Mouse (Mus musculus): ENCODE data around the gene Parp2.
"Not testable (repeated sequence)": the region's sequence is repeated elsewhere in the genome, so short reads cannot be mapped to it uniquely, and the experiment has no call there.

Gene Parp2

DNA sequence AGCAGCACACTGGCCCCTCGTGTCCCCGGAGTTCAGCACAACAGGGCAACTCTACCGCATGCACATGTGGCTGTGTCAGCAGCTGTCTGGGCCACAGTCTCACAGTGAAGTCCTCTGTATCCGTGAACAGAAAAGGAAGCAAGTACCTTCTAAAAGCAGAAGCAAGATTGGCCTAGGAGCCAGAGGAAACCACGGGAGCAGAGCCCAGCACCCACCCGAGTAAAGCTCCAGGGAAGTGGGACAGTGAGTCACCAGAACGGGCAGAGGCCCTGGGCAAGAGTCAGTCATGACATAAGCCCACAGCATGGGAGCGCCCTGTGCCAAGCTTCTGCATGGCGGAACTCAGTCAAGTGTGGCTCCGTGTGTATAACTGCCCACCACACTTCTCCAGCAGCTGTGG, 26.3 kb downstream of the Parp2 start:
- peak; percentile 64 for DNase-seq

DNA sequence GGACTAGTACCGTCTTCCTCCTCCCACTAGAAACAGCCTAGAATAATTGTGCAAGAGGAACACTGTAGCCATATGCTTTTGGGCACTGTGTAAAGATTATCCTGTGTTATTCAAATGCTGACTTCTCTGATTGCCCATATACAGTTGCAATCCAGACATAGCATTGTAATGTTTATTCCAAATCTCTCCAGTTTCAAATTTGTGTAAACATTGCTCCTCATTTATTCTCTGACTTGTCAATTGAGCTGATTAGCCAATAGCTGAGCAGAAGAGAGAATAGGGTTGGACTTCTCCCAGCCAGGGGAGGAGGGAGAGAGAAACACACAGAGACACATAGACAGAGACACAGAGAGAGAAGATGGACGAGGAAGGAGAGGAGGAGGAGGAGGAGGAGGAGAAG, 26.8 kb downstream of the Parp2 start:
- DNase-seq, result peak; percentile 40

DNA sequence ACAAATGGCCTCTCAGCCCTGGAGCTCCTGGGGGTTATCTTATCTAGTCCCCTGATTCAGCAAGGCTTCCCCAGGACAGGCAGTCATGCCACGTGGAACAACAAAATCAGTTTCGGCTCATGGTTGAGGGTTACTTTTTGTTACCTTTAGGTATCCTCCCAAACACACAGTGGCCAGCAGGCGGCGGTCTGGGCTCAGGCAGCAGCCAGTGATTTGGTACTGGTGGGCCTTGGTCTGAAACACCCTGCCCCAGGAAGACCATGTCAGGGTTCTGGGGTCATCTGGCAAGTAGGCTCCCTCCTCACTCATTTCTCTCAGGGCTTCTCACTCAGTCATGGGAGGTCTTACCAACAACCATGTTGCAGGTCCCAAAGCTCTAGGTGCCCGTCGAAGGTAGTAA, 29.6 kb downstream of the Parp2 start:
- DNase-seq, result no peak

DNA sequence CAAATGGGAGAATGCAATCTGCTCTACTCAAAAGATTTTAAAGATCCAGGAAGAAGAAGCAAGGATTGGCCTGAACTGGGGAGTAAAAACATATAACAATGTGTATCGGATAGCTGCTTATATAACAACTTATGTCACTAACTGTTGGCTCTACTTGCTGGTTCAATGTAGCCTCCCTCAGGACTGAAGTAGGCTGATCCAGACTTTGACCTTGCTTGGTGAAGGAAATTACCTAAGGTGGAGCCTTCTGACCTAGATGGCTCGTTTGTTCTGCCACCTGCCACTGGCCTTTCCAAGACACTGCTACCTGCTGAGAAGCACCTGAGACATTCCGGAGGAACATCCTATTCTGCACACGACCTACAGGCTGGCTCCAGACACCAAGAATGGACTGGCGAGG, 48.1 kb downstream of the Parp2 start:
- no peak for DNase-seq

DNA sequence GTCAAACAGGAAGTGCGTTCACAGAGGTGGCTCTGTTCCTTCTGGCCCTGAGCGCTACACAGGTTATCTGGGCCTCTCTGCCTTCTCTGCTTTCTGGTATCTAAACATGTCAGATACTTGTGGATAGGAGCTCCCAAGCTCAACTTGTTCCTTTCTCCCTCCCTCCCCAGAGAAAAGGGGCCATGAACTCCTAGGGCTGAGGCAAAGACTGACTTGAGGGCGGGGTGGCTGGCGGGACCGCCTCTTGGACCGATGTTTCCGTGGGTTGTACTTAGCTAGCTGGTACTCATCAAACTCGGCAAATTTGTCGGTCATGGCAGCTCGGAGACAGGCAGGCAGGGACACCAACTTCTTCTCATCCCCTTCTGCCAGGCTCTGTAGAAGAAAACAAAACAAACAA, 55.0 kb downstream of the Parp2 start:
- DNase-seq, result no peak

DNA sequence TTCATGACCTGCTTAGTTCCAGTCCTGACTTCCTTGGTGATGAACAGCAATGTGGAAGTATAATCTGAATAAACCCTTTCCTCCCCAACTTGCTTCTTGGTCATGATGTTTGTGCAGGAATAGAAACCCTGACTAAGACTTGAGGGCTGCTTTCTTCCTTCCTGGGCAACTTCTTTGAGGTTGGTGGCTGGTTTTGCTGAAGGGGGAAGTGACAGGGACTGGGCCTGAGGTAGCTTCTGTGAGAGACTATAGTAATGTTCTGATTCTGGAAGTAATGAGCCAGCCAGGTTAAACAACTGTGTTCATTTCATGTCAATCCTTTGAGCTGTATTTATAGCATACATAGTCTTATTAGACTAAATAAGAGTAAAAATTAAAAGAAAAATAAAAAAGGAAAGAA, 57.4 kb downstream of the Parp2 start:
- not testable (repeated sequence) for DNase-seq

DNA sequence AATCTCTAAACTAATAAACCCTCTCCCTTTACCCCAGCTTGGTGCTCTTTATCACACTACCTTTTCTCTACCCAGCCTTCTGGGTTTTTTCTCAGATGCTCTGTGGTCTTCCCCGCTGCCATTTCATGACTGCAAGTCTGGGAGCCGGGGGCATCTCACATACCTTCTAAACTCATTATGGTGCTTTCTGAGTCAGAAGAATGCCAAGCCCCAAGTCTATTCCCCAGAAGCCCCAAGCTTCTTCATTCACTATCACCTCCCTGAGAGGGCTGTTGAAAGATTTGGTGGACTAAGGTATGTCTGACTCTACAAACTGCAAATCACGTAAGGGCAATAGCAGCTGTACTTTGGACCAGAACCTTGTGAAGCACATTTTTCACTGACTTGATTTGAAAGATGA, 59.3 kb downstream of the Parp2 start:
- DNase-seq, result no peak

DNA sequence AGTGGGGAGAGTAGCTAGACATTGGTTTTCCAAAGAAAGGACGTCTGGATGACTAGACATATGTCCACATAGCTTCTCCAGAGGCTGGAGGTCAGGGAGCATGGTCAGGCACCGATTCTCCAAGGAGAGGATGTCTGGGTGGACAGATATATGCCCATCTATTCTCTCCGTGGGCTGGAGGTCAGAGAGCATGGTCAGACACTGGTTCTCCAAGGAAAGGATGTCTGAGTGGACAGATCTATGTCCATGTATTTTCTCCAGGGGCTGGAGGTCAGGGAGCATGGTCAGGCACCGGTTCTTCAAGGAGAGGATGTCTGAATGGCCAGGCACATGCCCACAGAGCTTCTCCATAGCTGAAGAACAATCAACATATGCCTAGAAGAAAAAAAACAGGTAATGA, 60.6 kb downstream of the Parp2 start:
- DNase-seq, result no peak

DNA sequence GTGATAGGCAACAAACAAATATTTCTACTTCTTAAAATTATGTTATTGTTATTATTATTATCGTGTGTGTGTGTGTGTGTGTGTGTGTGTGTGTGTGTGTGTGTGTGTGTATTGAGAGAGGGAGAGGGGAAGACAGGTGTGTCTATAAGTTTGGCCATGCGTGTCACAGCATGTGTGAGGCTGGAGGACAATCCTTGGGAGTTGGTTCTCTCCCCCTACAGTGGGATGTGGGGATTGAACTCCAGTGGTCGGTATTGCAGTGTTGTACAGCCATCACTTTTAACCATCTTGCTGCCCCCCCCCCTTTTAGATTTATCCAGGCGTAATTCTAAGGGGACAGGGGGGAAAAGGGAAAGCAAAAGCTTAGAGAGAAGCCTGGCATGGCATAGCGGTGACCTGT, 61.0 kb downstream of the Parp2 start:
- no peak for DNase-seq

DNA sequence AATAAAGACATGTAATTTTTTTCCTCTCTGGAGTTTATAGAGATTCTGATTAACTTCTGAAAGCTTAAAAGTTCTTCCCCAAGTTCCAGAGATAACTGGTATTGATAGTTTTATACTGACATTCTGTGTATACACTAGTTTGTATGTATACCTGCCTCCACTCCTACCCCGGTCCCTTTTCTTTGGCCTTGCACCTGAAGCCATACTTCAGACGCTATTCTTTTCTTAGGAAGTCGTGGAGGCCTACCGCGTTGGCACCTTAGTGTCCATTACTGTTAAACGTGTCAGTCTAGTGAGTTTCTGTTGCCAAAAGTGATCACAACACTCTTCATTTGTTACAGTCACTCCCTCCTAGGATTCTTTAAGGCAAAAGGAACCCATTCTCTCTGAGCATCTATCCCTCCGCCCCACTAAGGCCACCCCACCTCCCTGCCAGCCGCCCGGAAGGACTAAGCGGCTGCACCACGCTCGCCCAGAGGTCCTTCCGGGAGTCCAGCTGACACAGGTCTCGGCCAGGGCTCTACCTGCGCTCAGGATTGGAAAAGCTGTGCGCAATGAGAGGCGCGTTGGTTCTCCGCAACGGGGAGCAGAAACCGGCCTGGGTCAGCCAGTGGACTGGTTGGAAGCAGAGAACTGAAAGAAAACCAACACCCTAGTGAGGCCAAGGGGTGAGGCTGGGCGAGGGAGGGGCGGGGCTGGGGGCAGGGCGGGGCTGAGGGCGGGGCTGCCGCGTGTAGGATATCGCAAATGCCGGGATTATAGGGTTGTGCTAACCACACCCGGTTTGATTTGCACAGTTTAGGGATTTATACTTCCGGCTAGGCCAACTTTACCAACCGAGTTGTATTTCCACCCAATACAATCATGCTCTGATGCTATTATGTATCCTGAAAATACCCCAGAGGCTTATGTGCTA, 62.5 kb downstream of the Parp2 start, which contains the start of gene Tep1:
TSS of gene Tep1 (minus strand) at position 672 of the 916 bp plus-strand sequence.
- peak; percentile 69 for DNase-seq

DNA sequence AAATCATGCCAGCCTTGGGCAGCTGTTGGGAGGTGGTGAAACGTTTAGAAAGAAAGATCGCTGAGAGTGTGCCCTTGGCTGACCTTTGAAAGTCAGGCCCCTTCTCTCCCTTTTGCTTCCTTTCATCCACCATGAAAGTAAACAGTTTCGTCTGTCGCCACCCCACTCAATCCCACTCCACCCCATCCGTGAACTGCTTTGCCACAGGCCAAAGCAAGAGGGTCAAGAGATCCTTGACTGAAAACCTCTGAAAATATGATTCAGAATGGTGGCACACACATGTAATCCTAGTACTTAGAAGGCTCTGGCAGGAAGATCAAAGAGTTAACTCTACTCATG, 63.1 kb downstream of the Parp2 start:
- peak; percentile 51 for DNase-seq
